Mouse (Mus musculus) midbrain, embryonic 15.5 days (tissue): Measurements from ENCODE around the gene Tada2a. TPM values are rescaled to one million over a fixed set of nuclear protein-coding genes. Genes with fewer than 3 reads are reported as not detected.

Source experiments
- ATAC-seq: fragments of 200-750 bp; cut with Nextera tagmentation; replicated peaks from 2 replicates; pipeline ENCODE4 v1.8.0; 2017; ENCODE audit warnings: moderate TSS enrichment
- H3K27ac ChIP-seq: fragments of 300-500 bp; sonication (generic); 2 replicates; pipeline ENCODE4 v1.5.1; 2015; ENCODE audit warnings: mild to moderate bottlenecking, inconsistent platforms
- H3K27me3 ChIP-seq: fragments of 300-500 bp; sonication (generic); replicated peaks from 2 replicates; pipeline ENCODE4 v1.6.1; 2015; ENCODE audit warnings: inconsistent platforms
- H3K36me3 ChIP-seq: fragments of 300-500 bp; sonication (generic); replicated peaks from 2 replicates; pipeline ENCODE4 v1.6.1; 2015; ENCODE audit warnings: inconsistent platforms
- H3K4me1 ChIP-seq: fragments of 300-500 bp; sonication (generic); 2 replicates; pipeline ENCODE4 v1.6.1; 2015; ENCODE audit warnings: inconsistent platforms
- H3K4me2 ChIP-seq: fragments of 300-500 bp; sonication (generic); 2 replicates; pipeline ENCODE4 v1.6.1; 2015; ENCODE audit warnings: inconsistent platforms, mild to moderate bottlenecking, moderate library complexity
- H3K4me3 ChIP-seq: fragments of 300-500 bp; sonication (generic); 2 replicates; pipeline ENCODE4 v1.5.1; 2015; ENCODE audit warnings: mild to moderate bottlenecking, inconsistent platforms
- H3K9ac ChIP-seq: fragments of 300-500 bp; sonication (generic); 2 replicates; pipeline ENCODE4 v1.6.1; 2015; ENCODE audit warnings: mild to moderate bottlenecking, inconsistent platforms
- H3K9me3 ChIP-seq: fragments of 300-500 bp; sonication (generic); 2 replicates; pipeline ENCODE4 v1.6.1; 2016; ENCODE audit warnings: inconsistent platforms
- WGBS: fragments of 180-500 bp; shearing (Covaris S2); methylation state at CpG from one replicate; pipeline ENCODE4 v1.1.7; 2015; ENCODE audit warnings: mixed read lengths; 5-methylcytosine and 5-hydroxymethylcytosine counted together
- polyA plus RNA-seq: library from polyadenylated mRNA; unstranded; fragments of >200 nt; fragmentation: Nextera tagmentation; extraction: Ambion mirVana; gene quantifications from 2 replicates; pipeline ENCODE4 v1.2.1, GENCODE M21; 2015

Gene Tada2a
- polyA plus RNA-seq, 1 experiment from 2014 or later: 33.5 TPM

GRCm38 (mm10) chr11:84141752-84142151, 12.4 kb upstream of the Tada2a start:
- Histone ChIP-seq H3K4me2 (no peak overlapping the region), H3K27me3 (no peaks in the 10 kb centered on the region), H3K27ac (no peak overlapping the region), H3K9ac (no peak overlapping the region), H3K36me3 (no peaks in the 10 kb centered on the region), H3K9me3 (no peaks in the 10 kb centered on the region), H3K4me3 (no peak overlapping the region), H3K4me1 (no peaks in the 10 kb centered on the region)
- WGBS: 46% methylated on average over 2 of the region's 2 CpGs
- ATAC-seq: no peak

- Histone ChIP-seq H3K36me3 (no peaks in the 10 kb centered on the region; the same call in 1 of the 2 replicates), H3K4me2 (no peak overlapping the region), H3K4me3 (no peak overlapping the region), H3K4me1 (peaks cover 9% of the 10 kb centered on the region), H3K9me3 (no peaks in the 10 kb centered on the region), H3K27ac (no peak overlapping the region), H3K9ac (no peak overlapping the region), H3K27me3 (no peaks in the 10 kb centered on the region)
- ATAC-seq: no peak
- 75% methylated on average over 3 of the region's 3 CpGs for WGBS
Observed at GRCm38 (mm10) chr11:84136453-84136852, 7.1 kb upstream of the Tada2a start.

- 82% methylated on average over 2 of the region's 2 CpGs for WGBS
- Histone ChIP-seq H3K4me3 (no peak overlapping the region), H3K4me1 (peaks cover 18% of the 10 kb centered on the region), H3K27ac (no peak overlapping the region), H3K9me3 (no peaks in the 10 kb centered on the region), H3K4me2 (no peak overlapping the region), H3K27me3 (no peaks in the 10 kb centered on the region), H3K36me3 (no peaks in the 10 kb centered on the region; the same call in 1 of the 2 replicates), H3K9ac (no peak overlapping the region)
- no peak for ATAC-seq
Observed at GRCm38 (mm10) chr11:84134331-84134860, 5.0 kb upstream of the Tada2a start.

GRCm38 (mm10) chr11:84129799-84130185, 392 bp upstream of the Tada2a start:
- peak; percentile 66 for ATAC-seq
- 4% methylated on average over 11 of the region's 11 CpGs for whole genome bisulfite sequencing
- H3K4me3 ChIP-seq: peak overlapping the region; percentile 78

GRCm38 (mm10) chr11:84127977-84128376, 1.4 kb downstream of the Tada2a start:
- Histone ChIP-seq H3K9ac (no peak overlapping the region), H3K4me3 (no peak overlapping the region), H3K9me3 (no peaks in the 10 kb centered on the region), H3K27ac (no peak overlapping the region), H3K27me3 (no peaks in the 10 kb centered on the region), H3K36me3 (peaks cover 4% of the 10 kb centered on the region; the same call in 1 of the 2 replicates), H3K4me2 (no peak overlapping the region), H3K4me1 (peaks cover 25% of the 10 kb centered on the region)
- ATAC-seq: no peak
- WGBS: 86% methylated on average over 4 of the region's 4 CpGs

More at GRCm38 (mm10) chr11:84129799-84130185, 392 bp upstream of the Tada2a start:
- Histone ChIP-seq H3K9ac (peak overlapping the region; percentile 75), H3K4me2 (peak overlapping the region; percentile 71), H3K4me1 (peaks cover 25% of the 10 kb centered on the region), H3K9me3 (no peaks in the 10 kb centered on the region), H3K36me3 (peaks cover 3% of the 10 kb centered on the region; the same call in 1 of the 2 replicates), H3K27me3 (no peaks in the 10 kb centered on the region), H3K27ac (peak overlapping the region; percentile 84)

GRCm38 (mm10) chr11:84121051-84121956, 8.1 kb downstream of the Tada2a start:
- Histone ChIP-seq H3K4me2 (no peak overlapping the region), H3K27me3 (no peaks in the 10 kb centered on the region)
- WGBS: 71% methylated on average over 12 of the region's 12 CpGs

GRCm38 (mm10) chr11:84117431-84117830, 12.0 kb downstream of the Tada2a start:
- Histone ChIP-seq H3K4me2 (no peak overlapping the region), H3K27me3 (no peaks in the 10 kb centered on the region), H3K4me3 (no peak overlapping the region), H3K4me1 (no peaks in the 10 kb centered on the region), H3K36me3 (peaks cover 44% of the 10 kb centered on the region), H3K9me3 (no peaks in the 10 kb centered on the region), H3K9ac (no peak overlapping the region), H3K27ac (no peak overlapping the region)
- WGBS: 79% methylated on average over 4 of the region's 4 CpGs
- ATAC-seq: no peak

More at GRCm38 (mm10) chr11:84121051-84121956, 8.1 kb downstream of the Tada2a start:
- Histone ChIP-seq H3K4me3 (no peak overlapping the region), H3K9me3 (no peaks in the 10 kb centered on the region), H3K36me3 (peaks cover 45% of the 10 kb centered on the region), H3K27ac (no peak overlapping the region), H3K4me1 (no peaks in the 10 kb centered on the region), H3K9ac (no peak overlapping the region)
- ATAC-seq: no peak

- Histone ChIP-seq H3K27me3 (no peaks in the 10 kb centered on the region), H3K9me3 (no peaks in the 10 kb centered on the region), H3K4me3 (no peak overlapping the region), H3K36me3 (peaks cover 43% of the 10 kb centered on the region), H3K9ac (no peak overlapping the region), H3K27ac (no peak overlapping the region), H3K4me1 (no peaks in the 10 kb centered on the region), H3K4me2 (no peak overlapping the region)
- 63% methylated on average over 2 of the region's 2 CpGs for WGBS
- no peak for ATAC-seq
Observed at GRCm38 (mm10) chr11:84116221-84116620, 13.2 kb downstream of the Tada2a start.

GRCm38 (mm10) chr11:84115646-84116045, 13.8 kb downstream of the Tada2a start:
- Histone ChIP-seq H3K36me3 (peaks cover 42% of the 10 kb centered on the region), H3K4me2 (no peak overlapping the region), H3K4me1 (no peaks in the 10 kb centered on the region), H3K27ac (no peak overlapping the region), H3K4me3 (no peak overlapping the region), H3K9ac (no peak overlapping the region), H3K27me3 (no peaks in the 10 kb centered on the region), H3K9me3 (no peaks in the 10 kb centered on the region)
- no peak for ATAC-seq
- WGBS: 88% methylated on average over 9 of the region's 9 CpGs

GRCm38 (mm10) chr11:84113623-84114022, 15.8 kb downstream of the Tada2a start:
- H3K9ac ChIP-seq: no peak overlapping the region
- H3K9me3 ChIP-seq: no peaks in the 10 kb centered on the region
- WGBS: 91% methylated on average over 5 of the region's 5 CpGs
- H3K27me3 ChIP-seq: no peaks in the 10 kb centered on the region
- no peak overlapping the region for H3K27ac ChIP-seq
- H3K4me3 ChIP-seq: no peak overlapping the region
- no peak for ATAC-seq
- peaks cover 41% of the 10 kb centered on the region for H3K36me3 ChIP-seq
- H3K4me1 ChIP-seq: no peaks in the 10 kb centered on the region
- no peak overlapping the region for H3K4me2 ChIP-seq

GRCm38 (mm10) chr11:84107137-84107536, 22.3 kb downstream of the Tada2a start:
- Histone ChIP-seq H3K9ac (no peak overlapping the region), H3K27me3 (no peaks in the 10 kb centered on the region), H3K27ac (no peak overlapping the region), H3K36me3 (peaks cover 49% of the 10 kb centered on the region), H3K9me3 (no peaks in the 10 kb centered on the region), H3K4me1 (no peaks in the 10 kb centered on the region), H3K4me3 (no peak overlapping the region), H3K4me2 (no peak overlapping the region)
- ATAC-seq: no peak
- 72% methylated on average over 2 of the region's 2 CpGs for WGBS

- no peaks in the 10 kb centered on the region for H3K9me3 ChIP-seq
- no peaks in the 10 kb centered on the region for H3K4me1 ChIP-seq
- no peak overlapping the region for H3K4me3 ChIP-seq
- 94% methylated on average over 6 of the region's 6 CpGs for WGBS
- no peaks in the 10 kb centered on the region for H3K27me3 ChIP-seq
- H3K4me2 ChIP-seq: no peak overlapping the region
- ATAC-seq: no peak
- H3K36me3 ChIP-seq: peaks cover 53% of the 10 kb centered on the region
- H3K9ac ChIP-seq: no peak overlapping the region
- H3K27ac ChIP-seq: no peak overlapping the region
Observed at GRCm38 (mm10) chr11:84104036-84104435, 25.4 kb downstream of the Tada2a start.
